Mouse (Mus musculus): ENCODE results near the gene Spata46. TPM values are rescaled to one million over a fixed set of nuclear protein-coding genes. Genes with fewer than 3 reads are reported as not detected.

Gene Spata46
- polyA plus RNA-seq (2012; rRNA removed; ENCODE audit: low replicate concordance) = not detected in 2 replicates

DNA sequence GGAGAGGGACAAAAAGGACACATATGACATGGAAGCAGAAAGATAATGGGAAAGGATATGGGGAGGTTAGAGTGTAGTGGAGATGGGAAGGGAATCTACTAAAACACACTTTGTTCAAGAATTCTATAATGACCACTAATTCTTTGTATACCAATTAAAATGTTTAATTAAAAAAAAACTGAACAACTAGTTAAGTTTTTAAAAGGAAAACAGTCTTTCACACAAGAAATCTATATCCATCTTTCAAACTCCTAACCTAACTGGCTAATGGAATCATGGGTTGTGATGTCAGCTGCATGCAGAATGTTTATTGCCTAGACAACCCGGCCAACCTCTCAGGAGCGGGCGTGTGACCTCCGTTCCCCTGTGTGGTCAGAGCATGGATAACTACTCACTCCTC lies at the start of gene Spata46:
Gene Spata46 (plus strand): TSS at position 301 of the 400 bp plus-strand sequence.

DNA sequence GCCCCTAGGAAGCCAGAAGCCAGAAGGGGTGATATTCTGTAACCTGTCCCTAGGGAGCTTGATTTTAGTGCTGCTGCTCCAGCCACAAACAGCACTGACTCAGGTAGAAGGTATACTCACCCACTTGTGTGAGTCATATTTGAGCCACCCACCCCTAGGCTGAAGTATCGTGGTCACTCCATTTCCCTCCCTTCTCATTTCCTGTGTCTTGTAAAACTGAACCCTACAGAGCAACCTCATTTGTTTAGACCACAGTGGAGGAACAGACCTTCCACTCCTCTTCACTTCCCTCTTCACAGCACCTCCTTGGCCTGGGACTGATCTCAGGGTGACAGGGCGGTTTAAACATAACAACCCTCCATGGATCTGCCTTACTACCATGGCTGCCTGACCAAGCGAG lies 31.6 kb upstream of the Spata46 start, which contains the start of gene Sh2d1b1:
Gene Sh2d1b1 (plus strand): TSS at position 305 of the 400 bp plus-strand sequence.

DNA sequence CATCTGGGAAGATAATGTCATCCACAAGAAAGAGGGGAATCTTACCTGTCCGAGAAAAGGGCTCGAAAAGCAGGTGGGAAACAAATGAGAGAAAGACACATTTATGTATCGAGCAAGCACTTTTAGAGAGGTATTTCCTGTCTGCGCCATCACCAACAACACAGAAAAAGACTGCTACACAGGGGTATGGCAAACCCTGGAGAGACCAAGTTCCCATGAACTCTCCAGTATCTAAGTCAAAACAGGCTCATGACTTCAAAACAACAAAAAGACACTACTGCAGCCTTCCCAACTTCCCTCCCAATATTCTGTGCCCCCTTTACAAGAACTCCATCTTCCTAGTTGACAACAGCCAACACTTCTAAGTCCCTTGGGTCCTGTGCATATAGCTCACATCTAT lies 2.4 kb upstream of the Spata46 start, which contains the start of gene Gm7694:
Gene Gm7694 (minus strand): TSS at position 101 of the 400 bp plus-strand sequence.

Other genes starting within 250 kb of the Spata46 start
- gene Ddr2, start 198.0 kb upstream of the Spata46 start, polyA plus RNA-seq (2012; rRNA removed; ENCODE audit: low replicate concordance) = 42.5 and 91.1 TPM in 2 replicates
- gene Uap1, start 133.8 kb upstream of the Spata46 start, polyA plus RNA-seq (2012; rRNA removed; ENCODE audit: low replicate concordance) = 24.8 and 45.5 TPM in 2 replicates
- 16.0 and 16.1 TPM in 2 replicates for gene Uhmk1, start 93.4 kb upstream of the Spata46 start, polyA plus RNA-seq (2012; rRNA removed; ENCODE audit: low replicate concordance)
- gene Sh2d1b2, start 76.1 kb upstream of the Spata46 start, polyA plus RNA-seq (2012; rRNA removed; ENCODE audit: low replicate concordance) = 0.04 and 0.31 TPM in 2 replicates
- 0.26 and 1.3 TPM in 2 replicates for gene Sh2d1b1, start 31.5 kb upstream of the Spata46 start, polyA plus RNA-seq (2012; rRNA removed; ENCODE audit: low replicate concordance)
- gene Gm7694, start 2.5 kb upstream of the Spata46 start, polyA plus RNA-seq (2012; rRNA removed; ENCODE audit: low replicate concordance) = 8.6 and 8.8 TPM in 2 replicates